Mouse (Mus musculus): ENCODE results near the gene Gtf2e1. TPM values are rescaled to one million over a fixed set of nuclear protein-coding genes. Genes with fewer than 3 reads are reported as not detected.

Gene Gtf2e1
- polyA plus RNA-seq, 1 experiment from 2014 or later, result 40.3 TPM

- H3K27me3 ChIP-seq, result no peaks in the 10 kb centered on the region
- peaks cover 5% of the 10 kb centered on the region for H3K4me1 ChIP-seq
- 0 out of 2 replicates have a peak, but pooled peaks cover 4% of the 10 kb centered on the region for H3K36me3 ChIP-seq
- no peaks in the 10 kb centered on the region for H3K9me3 ChIP-seq
- ATAC-seq (replicated peaks), result no peak
- no peak overlapping the region for H3K4me3 ChIP-seq
- no peak overlapping the region for H3K9ac ChIP-seq (replicated peaks)
- H3K4me2 ChIP-seq (replicated peaks), result no peak overlapping the region
- no peak overlapping the region for H3K27ac ChIP-seq (replicated peaks)
- WGBS, result 84% methylated on average over 12 of the region's 12 CpGs
Observed at GRCm38 (mm10) chr16:37572117-37572754, 32.6 kb upstream of the Gtf2e1 start.

- 56% methylated on average over 3 of the region's 3 CpGs for WGBS
- Histone ChIP-seq H3K9ac (replicated peaks) (no peak overlapping the region), H3K27me3 (no peaks in the 10 kb centered on the region), H3K9me3 (no peaks in the 10 kb centered on the region), H3K27ac (replicated peaks) (0 out of 2 replicates have a peak overlapping the region, but pooled peaks have one; percentile 9), H3K4me2 (replicated peaks) (no peak overlapping the region), H3K36me3 (0 out of 2 replicates have a peak, but pooled peaks cover 4% of the 10 kb centered on the region), H3K4me3 (no peak overlapping the region), H3K4me1 (peaks cover 11% of the 10 kb centered on the region)
- no peak for ATAC-seq (replicated peaks)
Observed at GRCm38 (mm10) chr16:37571554-37571953, 32.0 kb upstream of the Gtf2e1 start.

- 70% methylated on average over 12 of the region's 12 CpGs for WGBS
- no peak; the same call in none of the 2 replicates for ATAC-seq (replicated peaks)
- no peaks in the 10 kb centered on the region for H3K9me3 ChIP-seq
- H3K4me2 ChIP-seq (replicated peaks), result no peak overlapping the region
- H3K36me3 ChIP-seq, result no peaks in the 10 kb centered on the region
- no peaks in the 10 kb centered on the region for H3K27me3 ChIP-seq
- peak overlapping the region; percentile 13; the same call in 1 of the 2 replicates for H3K27ac ChIP-seq (replicated peaks)
- peaks cover 18% of the 10 kb centered on the region for H3K4me1 ChIP-seq
- no peak overlapping the region for H3K9ac ChIP-seq (replicated peaks)
- no peak overlapping the region for H3K4me3 ChIP-seq
Observed at GRCm38 (mm10) chr16:37567113-37568050, 27.8 kb upstream of the Gtf2e1 start.

- H3K36me3 ChIP-seq, result no peaks in the 10 kb centered on the region
- 61% methylated on average over 6 of the region's 6 CpGs for WGBS
- no peaks in the 10 kb centered on the region for H3K27me3 ChIP-seq
- ATAC-seq (replicated peaks), result no peak
- no peaks in the 10 kb centered on the region for H3K9me3 ChIP-seq
- H3K4me3 ChIP-seq, result no peak overlapping the region
- peak overlapping the region; percentile 32 for H3K27ac ChIP-seq (replicated peaks)
- H3K4me1 ChIP-seq, result peaks cover 18% of the 10 kb centered on the region
- H3K9ac ChIP-seq (replicated peaks), result no peak overlapping the region
- H3K4me2 ChIP-seq (replicated peaks), result no peak overlapping the region
Observed at GRCm38 (mm10) chr16:37566107-37566506, 26.5 kb upstream of the Gtf2e1 start.

- ATAC-seq (replicated peaks), result no peak
- H3K9me3 ChIP-seq, result no peaks in the 10 kb centered on the region
- no peaks in the 10 kb centered on the region for H3K27me3 ChIP-seq
- H3K4me1 ChIP-seq, result peaks cover 18% of the 10 kb centered on the region
- 98% methylated on average over 1 of the region's 1 CpGs for WGBS
- H3K9ac ChIP-seq (replicated peaks), result no peak overlapping the region
- no peaks in the 10 kb centered on the region for H3K36me3 ChIP-seq
- no peak overlapping the region for H3K4me2 ChIP-seq (replicated peaks)
- H3K27ac ChIP-seq (replicated peaks), result peak overlapping the region; percentile 32; the same call in 1 of the 2 replicates
- H3K4me3 ChIP-seq, result no peak overlapping the region
Observed at GRCm38 (mm10) chr16:37565117-37565516, 25.5 kb upstream of the Gtf2e1 start.

GRCm38 (mm10) chr16:37562961-37563360, 23.4 kb upstream of the Gtf2e1 start:
- H3K36me3 ChIP-seq, result peaks cover 6% of the 10 kb centered on the region

GRCm38 (mm10) chr16:37562414-37562813, 22.8 kb upstream of the Gtf2e1 start:
- Histone ChIP-seq H3K36me3 (peaks cover 11% of the 10 kb centered on the region), H3K9me3 (no peaks in the 10 kb centered on the region), H3K9ac (replicated peaks) (no peak overlapping the region), H3K4me2 (replicated peaks) (no peak overlapping the region), H3K4me3 (no peak overlapping the region), H3K4me1 (peaks cover 15% of the 10 kb centered on the region), H3K27me3 (no peaks in the 10 kb centered on the region), H3K27ac (replicated peaks) (no peak overlapping the region)
- ATAC-seq (replicated peaks), result no peak
- WGBS, result 53% methylated on average over 6 of the region's 6 CpGs

More at GRCm38 (mm10) chr16:37562961-37563360, 23.4 kb upstream of the Gtf2e1 start:
- H3K4me3 ChIP-seq, result no peak overlapping the region
- H3K4me2 ChIP-seq (replicated peaks), result no peak overlapping the region
- no peak overlapping the region for H3K9ac ChIP-seq (replicated peaks)
- no peak for ATAC-seq (replicated peaks)
- H3K9me3 ChIP-seq, result no peaks in the 10 kb centered on the region
- peaks cover 18% of the 10 kb centered on the region for H3K4me1 ChIP-seq
- no peaks in the 10 kb centered on the region for H3K27me3 ChIP-seq
- 74% methylated on average over 5 of the region's 5 CpGs for WGBS
- no peak overlapping the region for H3K27ac ChIP-seq (replicated peaks)

GRCm38 (mm10) chr16:37552824-37553223, 13.2 kb upstream of the Gtf2e1 start:
- no peaks in the 10 kb centered on the region for H3K27me3 ChIP-seq
- no peak overlapping the region for H3K9ac ChIP-seq (replicated peaks)
- H3K9me3 ChIP-seq, result no peaks in the 10 kb centered on the region
- H3K36me3 ChIP-seq, result peaks cover 5% of the 10 kb centered on the region
- no peak overlapping the region for H3K4me2 ChIP-seq (replicated peaks)
- no peak overlapping the region for H3K27ac ChIP-seq (replicated peaks)
- no peaks in the 10 kb centered on the region for H3K4me1 ChIP-seq
- no peak overlapping the region for H3K4me3 ChIP-seq
- 93% methylated on average over 3 of the region's 3 CpGs for WGBS
- no peak for ATAC-seq (replicated peaks)

- Histone ChIP-seq H3K27me3 (no peaks in the 10 kb centered on the region), H3K4me2 (replicated peaks) (no peak overlapping the region), H3K4me3 (no peak overlapping the region), H3K4me1 (peaks cover 4% of the 10 kb centered on the region), H3K36me3 (no peaks in the 10 kb centered on the region), H3K9ac (replicated peaks) (no peak overlapping the region), H3K9me3 (no peaks in the 10 kb centered on the region), H3K27ac (replicated peaks) (no peak overlapping the region)
- WGBS, result 96% methylated on average over 2 of the region's 2 CpGs
- no peak for ATAC-seq (replicated peaks)
Observed at GRCm38 (mm10) chr16:37550981-37551380, 11.4 kb upstream of the Gtf2e1 start.

- no peak for ATAC-seq (replicated peaks)
- 70% methylated on average over 3 of the region's 3 CpGs for WGBS
- no peak overlapping the region for H3K27ac ChIP-seq (replicated peaks)
- H3K9me3 ChIP-seq, result no peaks in the 10 kb centered on the region
- H3K4me2 ChIP-seq (replicated peaks), result no peak overlapping the region
- peaks cover 6% of the 10 kb centered on the region for H3K4me1 ChIP-seq
- no peak overlapping the region for H3K4me3 ChIP-seq
- H3K27me3 ChIP-seq, result no peaks in the 10 kb centered on the region
- no peak overlapping the region for H3K9ac ChIP-seq (replicated peaks)
- H3K36me3 ChIP-seq, result no peaks in the 10 kb centered on the region
Observed at GRCm38 (mm10) chr16:37550266-37550665, 10.7 kb upstream of the Gtf2e1 start.

GRCm38 (mm10) chr16:37546312-37546711, 6.7 kb upstream of the Gtf2e1 start:
- H3K4me1 ChIP-seq, result peaks cover 6% of the 10 kb centered on the region
- H3K9me3 ChIP-seq, result no peaks in the 10 kb centered on the region
- H3K27ac ChIP-seq (replicated peaks), result 0 out of 2 replicates have a peak overlapping the region, but pooled peaks have one; percentile 34
- ATAC-seq (replicated peaks), result 0 out of 2 replicates have a peak, but pooled peaks have one; percentile 43
- H3K4me2 ChIP-seq (replicated peaks), result no peak overlapping the region
- no peaks in the 10 kb centered on the region for H3K36me3 ChIP-seq
- H3K9ac ChIP-seq (replicated peaks), result no peak overlapping the region
- 24% methylated on average over 5 of the region's 5 CpGs for WGBS
- H3K4me3 ChIP-seq, result no peak overlapping the region
- H3K27me3 ChIP-seq, result no peaks in the 10 kb centered on the region

GRCm38 (mm10) chr16:37540776-37541175, 1.2 kb upstream of the Gtf2e1 start:
- 83% methylated on average over 6 of the region's 6 CpGs for WGBS
- Histone ChIP-seq H3K4me3 (peak overlapping the region; percentile 79; the same call in 1 of the 2 replicates), H3K9ac (replicated peaks) (0 out of 2 replicates have a peak overlapping the region, but pooled peaks have one; percentile 90), H3K27ac (replicated peaks) (no peak overlapping the region), H3K36me3 (no peaks in the 10 kb centered on the region), H3K27me3 (no peaks in the 10 kb centered on the region), H3K9me3 (no peaks in the 10 kb centered on the region), H3K4me1 (peaks cover 27% of the 10 kb centered on the region), H3K4me2 (replicated peaks) (peak overlapping the region; percentile 69)
- ATAC-seq (replicated peaks), result no peak

Data from forebrain, embryonic 15.5 days (tissue).